Mouse (Mus musculus): ENCODE results near the gene Chchd10. TPM values are rescaled to one million over a fixed set of nuclear protein-coding genes. Genes with fewer than 3 reads are reported as not detected.

The Chchd10 gene
- polyA plus RNA-seq, 1 experiment from 2014 or later = 409 TPM

DNA sequence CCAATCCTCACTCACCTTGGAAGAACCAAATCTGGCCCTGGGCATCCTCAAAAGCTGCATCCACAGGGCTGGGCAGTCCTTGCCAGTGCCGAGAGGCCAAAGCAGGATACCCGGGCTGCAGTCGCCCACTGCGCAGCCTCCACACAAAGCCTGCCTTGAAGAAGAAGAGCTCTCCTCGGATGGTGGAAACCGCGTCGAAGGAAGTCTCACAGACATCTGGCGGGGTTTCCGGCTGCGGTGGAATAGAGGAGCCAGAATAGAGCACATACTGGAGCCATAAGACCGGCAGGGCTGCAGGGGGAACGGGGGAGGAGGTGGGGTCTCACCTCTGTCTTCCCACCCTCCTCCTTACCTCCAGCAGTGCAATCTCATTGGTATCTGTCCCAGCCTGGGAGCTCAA lies 6.5 kb upstream of the Chchd10 start:
- no peak for ATAC-seq (ENCODE audit: insufficient number of reproducible peaks, low FRiP score)
- peaks cover 30% of the 10 kb centered on the region; the same call in 1 of the 2 replicates for H3K36me3 ChIP-seq
- WGBS = 55% methylated on average over 13 of the region's 13 CpGs
- H3K4me1 ChIP-seq (replicated peaks) = peaks cover 25% of the 10 kb centered on the region
- no peak overlapping the region for H3K4me3 ChIP-seq
- peak overlapping the region; percentile 29; the same call in 1 of the 2 replicates for H3K9ac ChIP-seq
- H3K9me3 ChIP-seq (replicated peaks) = no peaks in the 10 kb centered on the region
- H3K27ac ChIP-seq (ENCODE audit: poor library complexity, severe bottlenecking) = no peak overlapping the region
- H3K27me3 ChIP-seq (replicated peaks) = peaks cover 37% of the 10 kb centered on the region
- no peak overlapping the region for H3K4me2 ChIP-seq

DNA sequence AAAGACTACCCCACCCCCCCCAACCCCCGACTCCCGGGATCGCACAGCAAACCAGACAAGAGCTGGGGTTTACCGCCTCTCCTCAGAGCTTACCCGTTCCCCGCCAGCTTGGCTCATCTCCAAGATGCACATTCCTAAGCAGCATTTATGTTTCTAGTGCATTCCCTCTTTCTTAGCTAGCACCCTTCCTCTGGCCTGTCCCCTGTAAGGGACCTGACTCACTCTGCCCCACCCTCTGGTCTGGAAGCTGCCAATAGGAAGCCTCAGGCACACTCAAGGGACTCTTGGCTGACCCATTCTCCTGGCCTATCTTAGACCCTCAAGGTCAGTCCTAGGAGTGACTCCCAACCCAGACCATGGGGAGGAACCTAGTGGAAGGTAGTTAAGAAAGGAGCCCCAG lies 2.6 kb upstream of the Chchd10 start:
- peak overlapping the region; percentile 96 for H3K4me2 ChIP-seq
- H3K27me3 ChIP-seq (replicated peaks) = peaks cover 48% of the 10 kb centered on the region
- ATAC-seq (ENCODE audit: insufficient number of reproducible peaks, low FRiP score) = no peak
- WGBS = 12% methylated on average over 6 of the region's 6 CpGs
- peaks cover 38% of the 10 kb centered on the region for H3K4me1 ChIP-seq (replicated peaks)
- H3K36me3 ChIP-seq = peaks cover 21% of the 10 kb centered on the region; the same call in 1 of the 2 replicates
- no peak overlapping the region for H3K9ac ChIP-seq
- H3K4me3 ChIP-seq = no peak overlapping the region
- no peak overlapping the region for H3K27ac ChIP-seq (ENCODE audit: poor library complexity, severe bottlenecking)
- H3K9me3 ChIP-seq (replicated peaks) = no peaks in the 10 kb centered on the region

DNA sequence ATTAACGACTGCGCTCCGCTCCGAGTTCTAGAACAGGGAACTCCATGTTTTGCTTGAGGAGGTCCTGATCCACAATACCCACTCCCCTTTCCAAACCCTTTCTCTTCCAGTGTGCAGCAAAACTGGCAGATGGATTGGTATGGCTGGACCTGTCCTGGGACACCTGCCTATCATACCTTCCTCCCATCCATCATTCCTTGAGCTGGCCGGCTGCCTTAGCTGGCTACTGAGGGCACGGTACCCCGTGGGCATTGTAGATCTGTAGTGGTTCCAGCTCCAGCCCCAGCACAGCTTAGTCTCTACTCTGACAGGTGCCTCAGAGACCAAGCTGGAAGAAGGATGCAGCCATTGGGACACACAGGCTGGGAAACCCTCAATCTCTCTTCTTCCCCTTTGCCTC lies 1.6 kb upstream of the Chchd10 start:
- no peak for ATAC-seq (ENCODE audit: insufficient number of reproducible peaks, low FRiP score)
- Histone ChIP-seq H3K27me3 (replicated peaks) (peaks cover 46% of the 10 kb centered on the region), H3K27ac (ENCODE audit: poor library complexity, severe bottlenecking) (no peak overlapping the region), H3K9ac (no peak overlapping the region), H3K36me3 (peaks cover 12% of the 10 kb centered on the region; the same call in 1 of the 2 replicates), H3K4me2 (peak overlapping the region; percentile 96), H3K4me3 (peak overlapping the region; percentile 63), H3K9me3 (replicated peaks) (no peaks in the 10 kb centered on the region), H3K4me1 (replicated peaks) (peaks cover 42% of the 10 kb centered on the region)
- WGBS = 30% methylated on average over 7 of the region's 7 CpGs

DNA sequence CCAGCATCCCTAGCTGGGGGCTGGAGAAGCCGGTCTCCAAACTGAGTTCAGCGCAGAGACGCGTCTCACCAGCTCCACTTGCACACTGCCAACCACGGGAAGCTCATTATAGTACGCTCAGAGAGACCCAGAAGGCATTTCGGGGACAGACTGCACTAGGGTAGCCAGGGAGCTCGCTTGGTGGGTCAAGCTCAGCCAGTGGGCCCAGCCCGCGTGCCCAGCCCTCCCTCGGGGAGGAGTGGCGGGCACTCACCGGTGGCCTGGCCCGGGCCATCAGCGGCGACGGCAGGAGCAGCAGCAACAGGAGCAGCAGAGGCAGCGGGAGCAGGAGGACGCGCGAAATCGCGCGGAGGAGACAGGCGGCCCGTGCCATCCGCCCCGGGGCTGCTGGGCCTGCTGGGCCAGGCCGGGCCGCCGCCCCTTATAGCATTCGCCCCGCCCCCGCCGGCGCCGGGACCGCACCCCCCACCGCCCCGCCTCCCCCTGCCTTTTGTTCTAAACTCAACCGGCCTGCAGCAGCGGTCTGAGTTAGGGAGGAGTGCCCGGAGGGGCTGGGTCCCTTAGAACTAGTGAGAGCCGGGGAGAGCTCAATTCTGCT lies 750 bp upstream of the Chchd10 start:
- Histone ChIP-seq H3K9me3 (replicated peaks) (no peaks in the 10 kb centered on the region), H3K36me3 (peaks cover 7% of the 10 kb centered on the region; the same call in 1 of the 2 replicates), H3K4me1 (replicated peaks) (peaks cover 47% of the 10 kb centered on the region), H3K27ac (ENCODE audit: poor library complexity, severe bottlenecking) (peak overlapping the region; percentile 5; the same call in 1 of the 2 replicates), H3K4me2 (peak overlapping the region; percentile 96), H3K27me3 (replicated peaks) (peaks cover 44% of the 10 kb centered on the region), H3K4me3 (peak overlapping the region; percentile 63), H3K9ac (peak overlapping the region; percentile 90)
- ATAC-seq (ENCODE audit: insufficient number of reproducible peaks, low FRiP score) = peak; percentile 78
- under 1% methylated on average over 43 of the region's 44 CpGs for WGBS

DNA sequence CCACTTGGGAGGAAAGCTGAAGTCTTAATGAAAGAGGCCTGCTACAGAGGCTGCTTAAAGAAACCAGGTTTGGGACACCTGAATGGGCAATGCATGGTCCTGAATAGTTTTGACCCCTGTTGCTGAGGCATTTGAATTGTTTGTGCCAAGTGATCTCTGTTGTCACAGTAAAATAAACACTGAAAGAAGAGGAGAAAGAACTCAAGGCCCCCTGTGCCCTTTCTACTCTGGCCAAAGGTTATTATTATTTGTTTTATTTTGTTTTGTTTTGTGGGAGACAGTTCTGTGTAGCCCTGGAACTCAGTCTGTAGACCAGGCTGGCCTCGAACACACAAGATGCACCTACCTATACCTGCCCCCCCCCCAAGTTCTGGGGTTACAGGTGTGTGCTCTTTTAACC lies 2.1 kb downstream of the Chchd10 start:
- Histone ChIP-seq H3K36me3 (no peaks in the 10 kb centered on the region), H3K9me3 (replicated peaks) (no peaks in the 10 kb centered on the region), H3K4me2 (peak overlapping the region; percentile 71; the same call in 1 of the 2 replicates), H3K27ac (ENCODE audit: poor library complexity, severe bottlenecking) (no peak overlapping the region), H3K4me1 (replicated peaks) (peaks cover 62% of the 10 kb centered on the region), H3K9ac (no peak overlapping the region), H3K27me3 (replicated peaks) (peaks cover 36% of the 10 kb centered on the region), H3K4me3 (no peak overlapping the region)
- no peak for ATAC-seq (ENCODE audit: insufficient number of reproducible peaks, low FRiP score)
- 52% methylated on average over 1 of the region's 1 CpGs for WGBS

DNA sequence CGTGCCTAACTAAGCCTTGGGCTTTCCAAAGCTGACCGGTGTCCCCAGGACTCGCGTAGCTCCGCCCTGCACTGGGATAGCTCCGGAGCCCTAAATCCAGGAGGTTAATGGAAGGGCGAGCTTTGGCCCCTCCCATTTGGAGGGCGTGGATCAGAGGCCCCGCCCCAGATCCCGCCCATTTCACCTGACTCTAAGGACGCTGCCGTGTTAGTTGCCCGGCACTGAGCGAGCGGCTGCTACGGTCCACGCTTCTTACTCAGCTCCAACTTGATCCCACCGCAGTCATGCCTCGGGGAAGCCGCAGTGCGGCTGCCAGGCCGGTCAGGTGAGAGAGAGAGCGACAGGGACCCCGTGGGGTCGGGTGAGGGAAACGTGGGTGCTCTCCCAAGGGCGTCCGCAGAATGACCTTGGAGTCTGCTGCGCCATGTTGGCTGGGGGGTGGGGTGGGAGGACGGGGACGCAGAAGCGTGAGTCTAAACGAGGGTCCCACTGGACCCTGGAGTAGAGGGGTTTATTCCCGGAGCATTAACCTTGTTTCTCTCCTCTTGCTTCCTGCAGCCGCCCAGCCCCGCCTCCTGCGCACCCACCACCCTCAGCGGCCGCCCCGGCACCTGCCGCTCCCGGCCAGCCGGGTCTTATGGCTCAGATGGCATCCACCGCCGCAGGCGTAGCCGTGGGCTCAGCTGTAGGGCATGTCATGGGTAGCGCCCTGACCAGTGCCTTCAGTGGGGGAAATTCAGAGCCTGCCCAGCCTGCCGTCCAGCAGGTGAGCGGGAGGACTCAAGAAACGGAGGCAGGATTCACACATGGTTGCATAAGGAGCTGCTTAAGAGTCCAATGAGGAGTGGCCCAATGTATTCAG lies 3.0 kb downstream of the Chchd10 start, which contains the start of gene Mmp11:
Gene Mmp11 (minus strand): TSS at position 817 of the 862 bp plus-strand sequence.
- ATAC-seq (ENCODE audit: insufficient number of reproducible peaks, low FRiP score) = peak; percentile 84
- Histone ChIP-seq H3K4me2 (peak within 1 kb of the TSS; percentile 71), H3K4me3 (peak within 1 kb of the TSS; percentile 68), H3K27ac (ENCODE audit: poor library complexity, severe bottlenecking) (peak within 1 kb of the TSS; percentile 80), H3K27me3 (replicated peaks) (peaks cover 29% of the 10 kb centered on the region), H3K4me1 (replicated peaks) (peaks cover 62% of the 10 kb centered on the region), H3K36me3 (no peaks in the 10 kb centered on the region), H3K9ac (peak within 1 kb of the TSS; percentile 80), H3K9me3 (replicated peaks) (no peaks in the 10 kb centered on the region)
- WGBS = 1% methylated on average over 51 of the region's 51 CpGs

DNA sequence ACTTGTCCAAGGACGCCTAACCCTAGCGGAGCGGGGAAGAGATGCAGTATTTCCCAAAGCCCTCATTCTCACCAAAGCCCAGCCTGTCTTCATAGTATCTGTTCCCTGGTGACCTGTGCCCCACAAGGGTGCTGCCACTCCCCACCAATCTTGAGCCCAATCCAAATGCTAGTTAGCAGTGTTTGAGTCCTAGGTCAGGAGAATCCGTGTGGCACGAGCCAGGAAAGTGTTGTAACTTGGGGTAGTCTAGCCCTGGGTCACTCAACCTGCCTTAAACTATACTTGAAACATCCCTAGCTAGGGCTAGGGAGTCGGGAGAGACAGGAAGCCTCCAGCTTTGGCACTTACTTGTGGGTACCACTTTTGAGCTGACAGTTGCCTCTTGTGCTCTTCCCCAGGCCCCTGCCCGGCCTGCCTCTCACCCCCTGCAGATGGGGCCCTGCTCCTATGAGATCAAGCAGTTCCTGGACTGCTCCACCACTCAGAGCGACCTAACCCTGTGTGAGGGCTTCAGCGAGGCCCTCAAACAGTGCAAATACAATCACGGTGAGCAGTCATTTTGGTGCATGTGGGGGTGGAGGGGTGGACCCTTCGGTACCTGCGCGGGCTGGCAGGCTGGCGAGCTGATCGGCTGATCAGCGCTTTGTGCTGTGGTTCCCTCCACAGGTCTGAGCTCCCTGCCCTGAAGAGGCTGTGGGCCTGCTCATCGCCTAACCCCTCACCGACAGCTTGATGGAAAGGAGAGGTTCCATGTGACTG lies 4.2 kb downstream of the Chchd10 start:
- Histone ChIP-seq H3K9me3 (replicated peaks) (no peaks in the 10 kb centered on the region), H3K27ac (ENCODE audit: poor library complexity, severe bottlenecking) (no peak overlapping the region; the same call in 1 of the 2 replicates), H3K27me3 (replicated peaks) (peaks cover 19% of the 10 kb centered on the region), H3K4me2 (peak overlapping the region; percentile 71), H3K4me1 (replicated peaks) (peaks cover 51% of the 10 kb centered on the region), H3K9ac (peak overlapping the region; percentile 80), H3K4me3 (peak overlapping the region; percentile 68), H3K36me3 (no peaks in the 10 kb centered on the region)
- 31% methylated on average over 18 of the region's 18 CpGs for whole genome bisulfite sequencing
- no peak for ATAC-seq (ENCODE audit: insufficient number of reproducible peaks, low FRiP score)

DNA sequence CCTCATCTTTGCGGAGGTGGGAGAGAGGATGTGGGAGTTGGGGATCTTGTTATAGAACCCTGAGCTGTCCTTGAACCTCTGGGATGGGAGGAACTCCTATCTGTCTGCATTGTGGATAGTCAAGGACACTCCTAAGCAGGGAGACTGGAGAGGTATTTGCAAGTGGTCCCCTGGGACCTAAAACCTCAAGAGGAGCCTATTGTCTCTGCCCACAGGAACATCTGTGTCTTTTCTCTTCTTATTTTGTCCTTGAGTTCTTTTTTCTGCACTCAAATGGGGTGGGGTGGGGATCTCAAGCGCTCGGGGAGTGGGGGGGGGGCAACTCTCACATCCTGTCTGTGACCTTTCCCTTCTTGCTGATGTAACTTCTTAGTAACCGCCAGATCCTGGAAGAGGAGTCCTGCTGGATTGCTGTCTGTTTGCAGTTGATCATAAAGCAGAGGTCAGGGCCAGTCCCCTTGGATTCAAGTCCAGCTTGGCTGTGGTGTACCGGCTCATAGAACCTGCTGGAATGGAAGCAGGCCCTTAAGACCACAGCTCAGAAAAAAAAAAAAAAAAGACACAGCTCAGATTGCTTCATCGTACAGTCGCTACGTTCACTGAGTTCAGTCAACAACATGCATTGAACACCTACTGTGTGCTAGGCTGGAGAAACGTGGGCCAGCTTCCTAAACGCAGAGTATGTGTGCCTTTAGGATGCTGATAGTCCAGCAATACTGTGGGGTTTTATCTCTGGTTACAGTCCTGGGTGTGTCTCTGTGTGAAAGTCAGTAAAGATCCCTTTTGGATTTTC lies 5.1 kb downstream of the Chchd10 start:
- H3K27ac ChIP-seq (ENCODE audit: poor library complexity, severe bottlenecking) = 0 out of 2 replicates have a peak overlapping the region, but pooled peaks have one; percentile 18
- peak overlapping the region; percentile 68 for H3K4me3 ChIP-seq
- no peak for ATAC-seq (ENCODE audit: insufficient number of reproducible peaks, low FRiP score)
- H3K4me1 ChIP-seq (replicated peaks) = peaks cover 42% of the 10 kb centered on the region
- H3K9ac ChIP-seq = peak overlapping the region; percentile 80
- peak overlapping the region; percentile 71 for H3K4me2 ChIP-seq
- H3K27me3 ChIP-seq (replicated peaks) = peaks cover 19% of the 10 kb centered on the region
- no peaks in the 10 kb centered on the region for H3K9me3 ChIP-seq (replicated peaks)
- WGBS = 47% methylated on average over 10 of the region's 10 CpGs
- H3K36me3 ChIP-seq = no peaks in the 10 kb centered on the region

DNA sequence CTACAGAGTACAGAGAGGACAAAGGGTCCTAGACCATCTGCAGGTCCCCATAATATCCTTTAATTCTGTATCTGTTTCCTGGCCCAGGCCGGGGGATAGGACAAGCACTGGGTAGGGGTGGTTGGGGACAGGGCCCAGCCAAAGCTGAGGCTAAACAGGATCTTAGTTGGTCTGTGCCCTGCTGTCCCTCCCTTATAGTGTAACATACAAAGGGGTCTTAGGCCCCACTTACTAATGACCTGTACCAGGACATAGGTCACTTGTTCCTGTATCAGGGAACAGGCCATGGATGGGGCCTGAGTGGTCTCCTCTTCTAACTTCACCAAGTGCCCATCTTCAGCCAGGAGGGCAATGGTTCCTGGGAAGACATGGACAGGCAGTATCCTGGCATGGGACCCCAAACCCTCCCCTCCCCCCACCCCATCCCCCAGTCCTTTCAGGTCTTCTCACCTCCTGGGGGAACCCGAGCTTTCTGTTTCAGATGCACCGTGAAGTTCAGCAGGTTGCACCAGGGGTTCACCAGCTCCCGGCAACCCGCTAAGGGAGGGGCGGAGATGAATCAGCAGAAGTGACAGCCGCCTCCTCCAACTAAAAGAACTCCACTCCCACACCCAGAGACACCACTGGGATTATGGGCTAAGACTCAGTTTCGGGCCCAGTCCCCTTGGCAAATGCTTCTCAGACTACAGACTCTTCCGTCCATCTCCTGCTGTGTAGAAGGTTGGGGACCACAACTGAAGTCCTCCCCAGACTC lies 6.7 kb downstream of the Chchd10 start:
- H3K36me3 ChIP-seq = no peaks in the 10 kb centered on the region
- H3K4me3 ChIP-seq = no peak overlapping the region
- no peaks in the 10 kb centered on the region for H3K9me3 ChIP-seq (replicated peaks)
- 0 out of 2 replicates have a peak overlapping the region, but pooled peaks have one; percentile 23 for H3K9ac ChIP-seq
- peak; percentile 66 for ATAC-seq (ENCODE audit: insufficient number of reproducible peaks, low FRiP score)
- peak overlapping the region; percentile 27 for H3K4me2 ChIP-seq
- peak overlapping the region; percentile 36 for H3K27ac ChIP-seq (ENCODE audit: poor library complexity, severe bottlenecking)
- H3K4me1 ChIP-seq (replicated peaks) = peaks cover 42% of the 10 kb centered on the region
- 45% methylated on average over 9 of the region's 9 CpGs for WGBS
- peaks cover 18% of the 10 kb centered on the region for H3K27me3 ChIP-seq (replicated peaks)

DNA sequence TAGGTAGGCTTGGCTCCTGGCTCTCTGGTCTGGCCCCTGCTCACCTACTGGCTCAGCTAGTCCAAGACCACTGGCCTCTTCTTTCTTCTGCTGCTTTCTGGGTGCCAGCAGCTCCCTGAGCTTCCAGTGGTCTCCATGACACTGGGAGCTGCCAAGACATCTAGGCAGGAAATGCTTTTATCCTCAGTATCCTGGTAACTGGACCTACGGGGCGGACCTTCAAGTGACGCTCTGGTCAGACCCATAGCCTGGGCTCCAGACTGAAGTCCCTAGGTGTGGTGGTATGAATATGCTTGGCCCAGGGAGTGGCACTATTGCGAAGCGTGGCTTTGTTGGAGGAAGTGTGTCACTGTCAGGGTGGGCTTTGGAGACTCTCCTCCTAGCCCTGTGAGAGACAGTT lies 7.6 kb downstream of the Chchd10 start, which contains the start of gene Gm867:
Gene Gm867 (minus strand): TSS at position 153 of the 400 bp plus-strand sequence.
- Histone ChIP-seq H3K27ac (ENCODE audit: poor library complexity, severe bottlenecking) (peak within 1 kb of the TSS; percentile 36), H3K4me2 (peak within 1 kb of the TSS; percentile 27)

More for the DNA sequence above, 7.6 kb downstream of the Chchd10 start, which contains the start of gene Gm867:
- Histone ChIP-seq H3K36me3 (no peaks in the 10 kb centered on the region), H3K4me3 (no peak within 1 kb of the TSS), H3K4me1 (replicated peaks) (peaks cover 38% of the 10 kb centered on the region), H3K27me3 (replicated peaks) (peaks cover 13% of the 10 kb centered on the region), H3K9ac (0 out of 2 replicates have a peak within 1 kb of the TSS, but pooled peaks have one; percentile 23), H3K9me3 (replicated peaks) (no peaks in the 10 kb centered on the region)
- ATAC-seq (ENCODE audit: insufficient number of reproducible peaks, low FRiP score) = no peak
- 68% methylated on average over 5 of the region's 5 CpGs for WGBS
